Mouse (Mus musculus): ENCODE data around the gene Tgm4. TPM values are rescaled to one million over a fixed set of nuclear protein-coding genes. Genes with fewer than 3 reads are reported as not detected.

Tgm4 gene
- polyA plus RNA-seq, 1 experiment from 2014 or later: 0.19 TPM

DNA sequence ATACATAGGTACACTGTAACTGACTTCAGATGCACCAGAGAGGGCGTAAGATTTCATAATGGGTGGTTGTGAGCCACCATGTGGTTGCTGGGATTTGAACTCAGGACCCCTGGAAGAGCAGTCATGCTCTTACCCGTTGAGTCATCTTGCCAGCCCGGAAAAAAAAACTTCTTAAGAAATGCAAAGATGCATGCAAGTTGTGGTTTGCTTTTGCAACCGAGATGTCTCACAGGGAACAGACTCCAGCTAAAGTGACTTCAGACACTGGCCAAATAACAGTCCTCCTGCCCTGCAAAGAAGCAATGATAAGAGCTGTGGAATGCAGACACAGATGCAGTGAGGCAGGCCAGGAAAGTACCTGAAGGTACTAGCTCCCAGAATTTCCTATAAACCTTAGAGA is 56.3 kb downstream of the Tgm4 start:
- H3K9ac ChIP-seq (ENCODE audit: low read depth, low read length): no peak overlapping the region
- no peak for ATAC-seq (replicated peaks; ENCODE audit: insufficient number of reproducible peaks, low FRiP score, low TSS enrichment)
- 84% methylated on average over 4 of the region's 4 CpGs for whole genome bisulfite sequencing (ENCODE audit: insufficient replicate concordance)

GRCm38 (mm10) chr9:123099631-123100455 is 65.3 kb downstream of the Tgm4 start:
- WGBS (ENCODE audit: insufficient replicate concordance): 92% methylated on average over 16 of the region's 16 CpGs
- Histone ChIP-seq H3K27me3 (ENCODE audit: control insufficient read depth, insufficient read depth, low read length) (no peaks in the 10 kb centered on the region), H3K4me1 (ENCODE audit: control insufficient read depth, insufficient read depth, low read length) (no peaks in the 10 kb centered on the region), H3K27ac (ENCODE audit: low read depth, low read length) (no peak overlapping the region), H3K36me3 (ENCODE audit: control insufficient read depth, insufficient read depth, low read length) (peaks cover 13% of the 10 kb centered on the region), H3K9me3 (replicated peaks; ENCODE audit: control insufficient read depth, low read length) (no peaks in the 10 kb centered on the region), H3K9ac (ENCODE audit: low read depth, low read length) (no peak overlapping the region), H3K4me3 (ENCODE audit: low read depth, low read length) (no peak overlapping the region), H3K4me2 (no peak overlapping the region)
- ATAC-seq (replicated peaks; ENCODE audit: insufficient number of reproducible peaks, low FRiP score, low TSS enrichment): no peak

More for the DNA sequence above, 56.3 kb downstream of the Tgm4 start:
- Histone ChIP-seq H3K36me3 (ENCODE audit: control insufficient read depth, insufficient read depth, low read length) (peaks cover 16% of the 10 kb centered on the region), H3K27ac (ENCODE audit: low read depth, low read length) (no peak overlapping the region), H3K4me1 (ENCODE audit: control insufficient read depth, insufficient read depth, low read length) (no peaks in the 10 kb centered on the region), H3K27me3 (ENCODE audit: control insufficient read depth, insufficient read depth, low read length) (no peaks in the 10 kb centered on the region), H3K4me2 (no peak overlapping the region), H3K4me3 (ENCODE audit: low read depth, low read length) (no peak overlapping the region), H3K9me3 (replicated peaks; ENCODE audit: control insufficient read depth, low read length) (no peaks in the 10 kb centered on the region)

DNA sequence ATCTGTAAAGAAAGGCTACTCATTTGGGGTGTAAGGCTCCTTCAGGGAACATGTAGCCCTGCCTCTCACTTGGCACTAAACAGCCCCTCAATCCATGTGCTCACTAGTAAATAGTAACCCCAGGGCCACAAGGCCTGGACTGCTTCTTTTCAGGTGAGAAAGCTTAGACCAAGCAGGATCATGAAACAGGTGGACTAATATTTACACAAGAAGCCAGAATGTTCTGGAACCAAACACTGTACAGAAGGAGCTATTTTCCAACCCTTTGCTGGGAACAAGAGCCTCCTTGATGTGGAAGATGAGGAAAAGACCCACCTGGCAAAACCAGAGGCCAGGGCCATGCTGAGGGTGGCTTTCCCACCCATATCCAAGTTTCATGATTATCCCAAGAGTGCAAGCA is 68.9 kb downstream of the Tgm4 start:
- no peaks in the 10 kb centered on the region for H3K9me3 ChIP-seq (replicated peaks; ENCODE audit: control insufficient read depth, low read length)
- H3K4me1 ChIP-seq (ENCODE audit: control insufficient read depth, insufficient read depth, low read length): no peaks in the 10 kb centered on the region
- H3K9ac ChIP-seq (ENCODE audit: low read depth, low read length): no peak overlapping the region
- H3K4me2 ChIP-seq: no peak overlapping the region
- no peak overlapping the region for H3K4me3 ChIP-seq (ENCODE audit: low read depth, low read length)
- ATAC-seq (replicated peaks; ENCODE audit: insufficient number of reproducible peaks, low FRiP score, low TSS enrichment): no peak
- peaks cover 5% of the 10 kb centered on the region for H3K36me3 ChIP-seq (ENCODE audit: control insufficient read depth, insufficient read depth, low read length)
- no peak overlapping the region for H3K27ac ChIP-seq (ENCODE audit: low read depth, low read length)
- H3K27me3 ChIP-seq (ENCODE audit: control insufficient read depth, insufficient read depth, low read length): no peaks in the 10 kb centered on the region

DNA sequence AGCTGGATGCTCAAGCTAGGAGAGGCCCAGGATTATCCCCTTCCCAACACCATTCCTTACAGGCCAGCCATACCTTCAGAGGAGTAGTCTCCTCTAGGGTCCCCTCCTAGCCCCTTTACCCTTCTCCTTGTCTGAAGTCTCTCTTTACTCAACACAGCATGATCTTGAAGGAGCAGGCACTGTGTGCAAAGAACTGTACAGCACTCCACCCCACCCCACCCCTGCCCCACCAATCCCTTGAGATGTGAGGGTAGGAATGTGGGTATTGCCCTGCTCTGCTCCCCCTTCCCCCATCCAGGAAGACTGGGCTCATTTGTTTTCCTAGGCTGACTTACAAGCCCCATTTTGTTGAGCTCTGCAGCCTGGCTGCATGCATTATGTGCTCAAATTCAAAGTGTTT is 69.8 kb downstream of the Tgm4 start:
- no peak overlapping the region for H3K27ac ChIP-seq (ENCODE audit: low read depth, low read length)
- no peaks in the 10 kb centered on the region for H3K4me1 ChIP-seq (ENCODE audit: control insufficient read depth, insufficient read depth, low read length)
- H3K9ac ChIP-seq (ENCODE audit: low read depth, low read length): no peak overlapping the region
- H3K4me2 ChIP-seq: no peak overlapping the region
- H3K4me3 ChIP-seq (ENCODE audit: low read depth, low read length): no peak overlapping the region
- peaks cover 5% of the 10 kb centered on the region for H3K36me3 ChIP-seq (ENCODE audit: control insufficient read depth, insufficient read depth, low read length)
- no peaks in the 10 kb centered on the region for H3K9me3 ChIP-seq (replicated peaks; ENCODE audit: control insufficient read depth, low read length)
- no peak for ATAC-seq (replicated peaks; ENCODE audit: insufficient number of reproducible peaks, low FRiP score, low TSS enrichment)
- H3K27me3 ChIP-seq (ENCODE audit: control insufficient read depth, insufficient read depth, low read length): no peaks in the 10 kb centered on the region

- Histone ChIP-seq H3K4me2 (no peak overlapping the region), H3K36me3 (ENCODE audit: control insufficient read depth, insufficient read depth, low read length) (peaks cover 2% of the 10 kb centered on the region; the same call in 1 of the 2 replicates), H3K9ac (ENCODE audit: low read depth, low read length) (no peak overlapping the region), H3K4me1 (ENCODE audit: control insufficient read depth, insufficient read depth, low read length) (peaks cover 6% of the 10 kb centered on the region), H3K9me3 (replicated peaks; ENCODE audit: control insufficient read depth, low read length) (no peaks in the 10 kb centered on the region), H3K27me3 (ENCODE audit: control insufficient read depth, insufficient read depth, low read length) (no peaks in the 10 kb centered on the region), H3K4me3 (ENCODE audit: low read depth, low read length) (no peak overlapping the region), H3K27ac (ENCODE audit: low read depth, low read length) (no peak overlapping the region)
- ATAC-seq (replicated peaks; ENCODE audit: insufficient number of reproducible peaks, low FRiP score, low TSS enrichment): no peak; the same call in 1 of the 2 replicates
- WGBS (ENCODE audit: insufficient replicate concordance): 93% methylated on average over 4 of the region's 4 CpGs
Measured at GRCm38 (mm10) chr9:123107186-123107585, 72.7 kb downstream of the Tgm4 start.

DNA sequence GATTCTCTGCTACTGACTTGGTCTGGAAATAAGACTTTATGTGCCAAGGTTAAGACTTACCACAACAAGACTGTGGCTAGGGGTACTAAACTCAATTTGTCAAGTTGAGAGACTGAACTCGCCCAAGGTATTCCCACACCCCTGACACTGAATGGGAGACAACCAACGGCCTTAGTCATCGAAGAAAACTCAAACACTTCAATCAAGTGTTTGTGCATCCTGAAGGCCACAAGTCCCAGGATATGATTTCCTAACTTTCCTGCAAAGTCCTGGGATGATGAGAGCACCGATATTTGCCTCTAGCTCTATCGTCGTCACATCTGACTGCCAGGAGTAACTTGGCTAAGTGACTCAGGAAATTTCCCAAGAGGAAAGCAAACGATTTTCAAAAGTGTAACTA is 74.7 kb downstream of the Tgm4 start:
- no peak overlapping the region for H3K27ac ChIP-seq (ENCODE audit: low read depth, low read length)
- ATAC-seq (replicated peaks; ENCODE audit: insufficient number of reproducible peaks, low FRiP score, low TSS enrichment): no peak
- H3K4me1 ChIP-seq (ENCODE audit: control insufficient read depth, insufficient read depth, low read length): peaks cover 12% of the 10 kb centered on the region
- no peak overlapping the region for H3K4me2 ChIP-seq
- H3K4me3 ChIP-seq (ENCODE audit: low read depth, low read length): no peak overlapping the region
- peaks cover 2% of the 10 kb centered on the region; the same call in 1 of the 2 replicates for H3K36me3 ChIP-seq (ENCODE audit: control insufficient read depth, insufficient read depth, low read length)
- no peaks in the 10 kb centered on the region for H3K27me3 ChIP-seq (ENCODE audit: control insufficient read depth, insufficient read depth, low read length)
- WGBS (ENCODE audit: insufficient replicate concordance): 89% methylated on average over 7 of the region's 7 CpGs
- no peaks in the 10 kb centered on the region for H3K9me3 ChIP-seq (replicated peaks; ENCODE audit: control insufficient read depth, low read length)
- no peak overlapping the region for H3K9ac ChIP-seq (ENCODE audit: low read depth, low read length)

- Histone ChIP-seq H3K4me2 (peak overlapping the region; percentile 96), H3K27me3 (ENCODE audit: control insufficient read depth, insufficient read depth, low read length) (no peaks in the 10 kb centered on the region), H3K27ac (ENCODE audit: low read depth, low read length) (no peak overlapping the region), H3K9me3 (replicated peaks; ENCODE audit: control insufficient read depth, low read length) (no peaks in the 10 kb centered on the region), H3K36me3 (ENCODE audit: control insufficient read depth, insufficient read depth, low read length) (no peaks in the 10 kb centered on the region), H3K4me1 (ENCODE audit: control insufficient read depth, insufficient read depth, low read length) (peaks cover 12% of the 10 kb centered on the region), H3K9ac (ENCODE audit: low read depth, low read length) (peak overlapping the region; percentile 95; the same call in 1 of the 2 replicates), H3K4me3 (ENCODE audit: low read depth, low read length) (peak overlapping the region; percentile 99)
- WGBS (ENCODE audit: insufficient replicate concordance): 61% methylated on average over 8 of the region's 8 CpGs
- no peak for ATAC-seq (replicated peaks; ENCODE audit: insufficient number of reproducible peaks, low FRiP score, low TSS enrichment)
Measured at GRCm38 (mm10) chr9:123111751-123112221, 77.3 kb downstream of the Tgm4 start.

DNA sequence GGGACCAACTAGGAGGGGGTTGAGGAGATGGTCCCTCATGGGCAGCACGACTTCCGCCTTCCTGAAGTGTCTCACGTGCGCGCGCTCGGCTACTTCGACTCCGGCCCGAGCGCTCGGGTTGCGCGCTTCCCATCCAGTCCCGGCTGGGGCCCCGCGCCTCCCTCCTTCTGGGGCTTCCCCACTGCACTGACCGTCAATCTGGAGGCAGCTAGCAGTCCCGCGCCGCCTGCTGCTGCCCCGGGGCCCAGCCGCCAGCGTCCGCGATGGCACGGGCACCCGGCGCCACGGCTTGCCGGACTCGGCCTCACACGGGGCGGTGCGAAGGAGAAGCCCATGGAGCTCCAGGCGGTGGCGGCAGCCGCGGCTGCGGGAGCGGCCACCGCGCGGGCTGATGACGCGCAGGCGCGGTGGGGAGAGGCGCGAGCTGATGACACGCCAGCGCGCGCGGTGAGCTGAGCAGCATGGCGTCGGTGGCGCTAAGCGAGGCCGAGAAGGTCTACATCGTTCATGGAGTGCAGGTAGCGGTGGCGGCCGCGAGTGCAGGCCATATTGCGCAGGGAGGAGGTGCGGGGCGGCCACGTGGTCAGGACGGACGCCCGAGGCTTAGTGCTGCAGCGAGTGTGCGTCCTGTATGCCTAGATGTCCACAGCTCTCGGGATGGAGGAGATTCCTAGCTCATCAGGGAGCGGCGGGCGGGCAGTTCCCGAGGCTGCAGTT is 78.4 kb downstream of the Tgm4 start, which contains the start of the genes Zdhhc3 and Exosc7:
Gene Zdhhc3, minus strand, starts transcription at position 401 of the 717 bp plus-strand sequence.
Gene Exosc7, plus strand, starts transcription at position 411 of the 717 bp plus-strand sequence.
- ATAC-seq (replicated peaks; ENCODE audit: insufficient number of reproducible peaks, low FRiP score, low TSS enrichment): peak; percentile 92
- H3K36me3 ChIP-seq (ENCODE audit: control insufficient read depth, insufficient read depth, low read length): no peaks in the 10 kb centered on the region
- H3K9me3 ChIP-seq (replicated peaks; ENCODE audit: control insufficient read depth, low read length): no peaks in the 10 kb centered on the region
- under 1% methylated on average over 79 of the region's 79 CpGs for WGBS (ENCODE audit: insufficient replicate concordance)
- peak within 1 kb of the TSS; percentile 99 for H3K4me3 ChIP-seq (ENCODE audit: low read depth, low read length)
- peak within 1 kb of the TSS; percentile 95 for H3K9ac ChIP-seq (ENCODE audit: low read depth, low read length)
- peaks cover 12% of the 10 kb centered on the region for H3K4me1 ChIP-seq (ENCODE audit: control insufficient read depth, insufficient read depth, low read length)
- no peaks in the 10 kb centered on the region for H3K27me3 ChIP-seq (ENCODE audit: control insufficient read depth, insufficient read depth, low read length)
- peak within 1 kb of the TSS; percentile 96 for H3K4me2 ChIP-seq
- peak within 1 kb of the TSS; percentile 96 for H3K27ac ChIP-seq (ENCODE audit: low read depth, low read length)

Data from heart, embryonic 11.5 days (tissue).